ENCODE assay signal across 17 mouse cellular contexts in the genomic region with DNA sequence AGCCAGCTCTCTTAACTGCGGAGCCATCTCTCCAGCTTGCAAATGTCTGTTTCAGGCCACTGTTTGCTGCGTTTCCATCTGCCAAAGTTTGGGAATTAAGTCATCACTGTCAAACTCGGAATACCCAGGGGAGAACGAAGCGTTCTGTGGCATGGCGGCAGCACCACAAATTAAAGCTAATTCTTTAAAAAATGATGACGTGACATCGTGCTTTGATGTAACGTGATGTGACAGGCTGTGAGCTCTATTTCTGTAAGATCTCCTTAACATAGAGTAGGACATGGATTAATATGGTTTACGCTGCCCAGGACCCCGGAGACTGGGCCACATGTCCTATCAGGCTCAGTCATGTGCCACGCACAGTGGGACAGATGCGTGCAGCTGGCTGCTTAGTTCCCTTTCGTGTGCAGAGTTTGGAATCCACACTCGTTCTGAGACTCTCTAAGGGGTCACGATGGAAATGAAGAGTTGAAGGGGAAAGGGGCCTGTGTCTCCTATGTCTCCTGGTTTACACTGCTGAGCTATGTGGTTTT.
"Had no signal": no experiment of that assay in that cellular context is flagged by ENCODE, and none has a peak within 500 bp of the region (broad histone marks: within the 10 kb centered on the region; RNA-seq: fewer than 3 reads in every experiment).

No protein-coding gene starts in this region.

- H3K9ac ChIP-seq: liver, embryonic 14.5 days; liver, postnatal 0 days; midbrain, embryonic 15.5 days; neural tube, embryonic 12.5 days; neural tube, embryonic 15.5 days had no signal

- ATAC-seq: intestine, postnatal 0 days; liver, postnatal 0 days; midbrain, embryonic 15.5 days had no signal

- H3K4me1 ChIP-seq: megakaryocyte, embryonic 14.5 days; neural tube, embryonic 12.5 days had no signal

- H3K4me2 ChIP-seq: midbrain, embryonic 15.5 days; neural tube, embryonic 12.5 days; neural tube, embryonic 15.5 days had no signal

- H3K9me3 ChIP-seq: midbrain, embryonic 15.5 days; neural tube, embryonic 15.5 days had no signal

- H3K27me3 ChIP-seq: megakaryocyte, embryonic 14.5 days; midbrain, embryonic 15.5 days; neural tube, embryonic 12.5 days; neural tube, embryonic 15.5 days had no signal

- DNase-seq: kidney, adult 2 months; kidney, postnatal 36 days; layer of hippocampus, postnatal 36 days; liver, postnatal 0 days; thymus, adult 2 months; thymus, postnatal 14 days; thymus, postnatal 4 days had no signal

- H3K36me3 ChIP-seq: midbrain, embryonic 10.5 days; midbrain, embryonic 15.5 days; neural tube, embryonic 12.5 days; neural tube, embryonic 15.5 days had no signal

- H3K4me3 ChIP-seq: left cerebral cortex, adult 2 months; megakaryocyte, embryonic 14.5 days; midbrain, embryonic 10.5 days; midbrain, embryonic 15.5 days; neural tube, embryonic 12.5 days; neural tube, embryonic 15.5 days had no signal

- H3K27ac ChIP-seq: kidney, postnatal 0 days; left cerebral cortex, adult 2 months; liver, embryonic 14.5 days; midbrain, embryonic 10.5 days; midbrain, embryonic 15.5 days; neural tube, embryonic 12.5 days; neural tube, embryonic 15.5 days; stomach, postnatal 0 days had no signal
